Mouse (Mus musculus) embryo, embryonic 9.5 days (tissue): ENCODE data around the gene Coq4.

ENCODE experiments used
- DNase-seq: peaks from one replicate; pipeline ENCODE4 v3.0.0-alpha.2; 2017; ENCODE audit errors: extremely low spot score

The Coq4 gene

GRCm38 (mm10) chr2:29846061-29846853 lies 59.0 kb downstream of the Coq4 start:
- peak; percentile 79 for DNase-seq

DNA sequence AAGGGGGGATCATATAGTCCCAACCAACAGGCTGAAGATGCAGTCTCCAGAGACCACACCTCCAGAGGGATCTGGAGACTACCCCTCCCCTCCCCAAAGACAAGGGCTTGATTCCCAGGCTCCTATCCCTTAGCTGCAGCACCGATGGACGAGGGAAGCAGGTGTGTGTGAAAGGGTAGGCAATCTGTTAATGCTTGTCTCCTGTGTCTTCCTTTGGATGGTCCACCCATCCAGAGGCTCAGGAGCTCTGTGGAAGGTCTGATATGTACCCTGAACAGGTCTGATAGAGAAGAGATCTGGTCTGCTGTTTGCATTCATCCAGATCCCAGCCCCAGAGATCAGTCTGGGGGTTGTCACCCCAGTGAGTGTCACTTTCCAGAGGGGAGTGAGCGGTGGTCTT lies 59.6 kb downstream of the Coq4 start:
- no peak for DNase-seq
